Mouse (Mus musculus): ENCODE results near the gene Adk. TPM values are rescaled to one million over a fixed set of nuclear protein-coding genes. Genes with fewer than 3 reads are reported as not detected.

Gene Adk
- total and polyA plus RNA-seq, 3 experiments: 47.9 to 129 (median 59.0) TPM

DNA sequence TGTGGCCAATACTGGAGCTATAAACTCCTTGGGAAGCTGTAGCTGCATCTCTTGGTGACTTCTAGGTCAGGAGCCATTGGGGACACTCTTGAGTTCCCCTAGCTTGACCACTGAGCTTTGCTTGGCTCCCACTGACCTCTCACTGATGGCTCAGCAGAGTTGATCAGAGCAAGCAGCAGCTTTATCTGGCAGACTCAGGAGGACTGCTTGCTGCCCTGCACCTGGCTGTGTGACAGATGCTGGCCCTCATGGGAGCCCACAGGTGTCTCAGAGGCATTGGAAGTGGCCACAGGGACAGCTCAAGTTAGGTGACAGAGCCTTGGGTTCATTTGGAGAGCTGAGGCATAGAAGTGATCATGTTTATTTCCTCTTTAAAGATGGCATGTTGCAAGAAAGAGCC is 24.8 kb upstream of the Adk start:
- no peak overlapping the region for H3K4me3 ChIP-seq (replicated peaks in 1 of 3; ENCODE audit: low read depth in 2 of 3, low read length in 2 of 3, poor library complexity in 1 of 3)
- no peak overlapping the region for H3K4me2 ChIP-seq (ENCODE audit: insufficient read depth, low read depth, poor library complexity, severe bottlenecking)
- H3K79me2 ChIP-seq (replicated peaks; ENCODE audit: control insufficient read depth, extremely low read depth, insufficient read depth, poor library complexity, severe bottlenecking): no peaks in the 10 kb centered on the region
- no peak overlapping the region for H3K27ac ChIP-seq (ENCODE audit: insufficient read depth, low read depth)
- dilution Hi-C loops (cut with MboI; ENCODE audit: extremely low pct_ligation_motif_present, extremely low pct_unique_long_range_greater_than_20kb, low sequenced_read_pairs): no loop called here
- H3K36me3 ChIP-seq (replicated peaks in 1 of 2; ENCODE audit: control insufficient read depth in 1 of 2, insufficient read depth in 1 of 2, low read length in 1 of 2): peaks cover 9 to 50% of the 10 kb centered on the region in 2 experiments
- H3K9me3 ChIP-seq (replicated peaks; ENCODE audit: low read length): no peaks in the 10 kb centered on the region
- no peaks in the 10 kb centered on the region for H3K27me3 ChIP-seq (replicated peaks)
- H3K4me1 ChIP-seq (ENCODE audit: control insufficient read depth in 1 of 2, insufficient read depth in 2 of 2): peaks cover 0 to 9% of the 10 kb centered on the region in 2 experiments; a peak in 2 of 4 replicates
- no peak for DNase-seq (ENCODE audit: extremely low read depth)
- TF ChIP-seq ETS1 (conservative IDR thresholded peaks at IDR 0.05; ENCODE audit: low read depth, low read length) (no peak), CHD1 (IDR thresholded peaks at IDR 0.05; ENCODE audit: low read depth, low read length) (no peak), ELF1 (IDR thresholded peaks at IDR 0.05; ENCODE audit: low read depth, low read length) (no peak), NELFE (IDR thresholded peaks at IDR 0.05; ENCODE audit: low read depth, low read length) (no peak), ZC3H11A (IDR thresholded peaks at IDR 0.05; ENCODE audit: low read depth, low read length) (no peak), E2F4 (IDR thresholded peaks at IDR 0.05; ENCODE audit: insufficient replicate concordance, low read depth, low read length) (no peak), ZNF384 (IDR thresholded peaks at IDR 0.05; ENCODE audit: low read depth, low read length) (no peak), MEF2A (IDR thresholded peaks at IDR 0.05; ENCODE audit: borderline replicate concordance, low read depth, low read length) (no peak)
- H3K9ac ChIP-seq (ENCODE audit: insufficient read depth, low read depth): no peak overlapping the region
- in situ Hi-C loops (cut with MboI; ENCODE audit: low pct_ligation_motif_present, low pct_unique_long_range_greater_than_20kb, low sequenced_read_pairs): no loop called here

DNA sequence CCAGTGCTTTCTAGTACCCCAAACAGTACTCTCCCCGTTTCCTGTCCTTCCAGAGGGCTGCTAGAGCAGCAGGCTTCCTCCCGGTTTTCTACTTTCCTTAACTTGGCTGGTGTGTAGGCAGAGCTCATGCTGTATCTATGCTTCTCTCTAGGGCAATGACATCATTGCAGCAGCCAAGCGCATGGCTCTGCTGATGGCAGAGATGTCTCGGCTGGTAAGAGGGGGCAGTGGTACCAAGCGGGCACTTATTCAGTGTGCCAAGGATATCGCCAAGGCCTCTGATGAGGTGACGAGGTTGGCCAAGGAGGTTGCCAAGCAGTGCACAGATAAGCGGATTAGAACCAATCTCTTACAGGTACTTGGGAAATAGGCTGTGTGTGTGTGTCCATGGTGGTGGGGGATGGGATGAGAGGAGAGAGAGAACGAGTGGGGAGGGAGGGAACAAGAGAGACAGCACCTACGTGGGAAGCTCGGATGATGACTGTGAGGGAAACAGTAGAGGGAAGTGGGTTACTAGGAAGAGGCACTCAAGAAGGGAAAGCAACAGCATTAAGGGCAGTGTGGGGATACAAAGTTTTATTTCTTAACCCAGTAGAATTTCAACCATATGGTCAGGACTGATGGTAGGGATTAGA is 23.2 kb upstream of the Adk start:
- dilution Hi-C loops (cut with MboI; ENCODE audit: extremely low pct_ligation_motif_present, extremely low pct_unique_long_range_greater_than_20kb, low sequenced_read_pairs) (no loop called here), in situ Hi-C loops (cut with MboI; ENCODE audit: low pct_ligation_motif_present, low pct_unique_long_range_greater_than_20kb, low sequenced_read_pairs) (no loop called here)
- Histone ChIP-seq H3K9me3 (replicated peaks; ENCODE audit: low read length) (no peaks in the 10 kb centered on the region), H3K4me1 (ENCODE audit: control insufficient read depth in 1 of 2, insufficient read depth in 2 of 2) (peaks cover 0 to 11% of the 10 kb centered on the region in 2 experiments; a peak in 2 of 4 replicates), H3K36me3 (replicated peaks in 1 of 2; ENCODE audit: control insufficient read depth in 1 of 2, insufficient read depth in 1 of 2, low read length in 1 of 2) (peaks cover 11 to 63% of the 10 kb centered on the region in 2 experiments), H3K27ac (ENCODE audit: insufficient read depth, low read depth) (no peak overlapping the region), H3K9ac (ENCODE audit: insufficient read depth, low read depth) (no peak overlapping the region), H3K27me3 (replicated peaks) (no peaks in the 10 kb centered on the region), H3K4me3 (replicated peaks in 1 of 3; ENCODE audit: low read depth in 2 of 3, low read length in 2 of 3, poor library complexity in 1 of 3) (no peak overlapping the region), H3K4me2 (ENCODE audit: insufficient read depth, low read depth, poor library complexity, severe bottlenecking) (no peak overlapping the region), H3K79me2 (replicated peaks; ENCODE audit: control insufficient read depth, extremely low read depth, insufficient read depth, poor library complexity, severe bottlenecking) (no peaks in the 10 kb centered on the region)
- TF ChIP-seq NRF1 (IDR thresholded peaks at IDR 0.05; ENCODE audit: low read depth, low read length) (no peak), GABPA (IDR thresholded peaks at IDR 0.05; ENCODE audit: insufficient replicate concordance, low read depth, low read length) (no peak), KAT2A (IDR thresholded peaks at IDR 0.05; ENCODE audit: insufficient replicate concordance, low read length) (no peak)
- DNase-seq (ENCODE audit: extremely low read depth): no peak

Data from CH12.LX (cell line).